Mouse (Mus musculus) ES-Bruce4 (cell line): ENCODE measurements at regions not wholly inside any gene's neighbourhood (a gene's known extent, or its start where the extent isn't known, plus 50 kb on each side); places are given as distances from the start of the nearest gene placed in this dataset.

Source experiments
- CTCF ChIP-seq: IDR thresholded peaks from one replicate; pipeline ENCODE4 v1.8.1; 2011; ENCODE audit warnings: low read depth, low read length
- POLR2A ChIP-seq: IDR thresholded peaks from one replicate; pipeline ENCODE4 v1.8.1; 2011; ENCODE audit warnings: low read length; ENCODE audit not compliant: insufficient read depth

- TF ChIP-seq CTCF (no peak), POLR2A (no peak)
Observed at GRCm38 (mm10) chr3:38034138-38034537, 309.8 kb upstream of the Gm5148 start.
